Comparison of ENCODE assay signal across 9 mouse cellular contexts in genomic region chr13:113870403-113870802, GRCm38 (mm10).
DNase-seq lines count a peak whose midpoint lies in the region; ATAC-seq and TF ChIP-seq lines count a peak whose summit lies in the region.
"Had no signal": no experiment of that assay in that cellular context is flagged by ENCODE, and none has a peak within 500 bp of the region (broad histone marks: within the 10 kb centered on the region; RNA-seq: fewer than 3 reads in every experiment).

No protein-coding gene starts in this region.

- WGBS in lung, embryonic 15.5 days = 72% methylated on average over 15 of the region's 15 CpGs
- WGBS in thymus, adult 2 months = 9% methylated on average over 15 of the region's 15 CpGs
- 84% methylated on average over 15 of the region's 15 CpGs for WGBS in stomach, postnatal 0 days

- no peaks in the 10 kb centered on the region for H3K36me3 ChIP-seq in lung, embryonic 15.5 days
- no peaks in the 10 kb centered on the region for H3K36me3 ChIP-seq in thymus, adult 2 months (ENCODE audit: control insufficient read depth, insufficient read depth, low read length)
- H3K36me3 ChIP-seq in stomach, postnatal 0 days (ENCODE audit: control insufficient read depth, insufficient read depth, low read length) = no peaks in the 10 kb centered on the region

- ATAC-seq in lung, embryonic 15.5 days (ENCODE audit: borderline replicate concordance, extremely low read depth, low FRiP score, low TSS enrichment) = no peak
- ATAC-seq in stomach, postnatal 0 days (ENCODE audit: low FRiP score, low TSS enrichment) = no peak

- TF ChIP-seq CTCF in thymus, adult 2 months (IDR thresholded peaks at IDR 0.05; ENCODE audit: borderline replicate concordance, control insufficient read depth, extremely low read depth, insufficient read depth, low read length, poor library complexity) = no peak
- no peak for TF ChIP-seq CTCF in stomach, postnatal 0 days (IDR thresholded peaks at IDR 0.05; ENCODE audit: low read depth)

- DNase-seq in kidney, postnatal 14 days = peak; percentile 41
- DNase-seq in kidney, adult 8-10 months = no peak
- DNase-seq in thymus, adult 2 months = peak; percentile 57
- DNase-seq in right cerebral cortex, adult 18-20 months = no peak
- no peak for DNase-seq in left cerebral cortex, postnatal 36 days (ENCODE audit: low spot score in 2 of 2)
- DNase-seq in stomach, postnatal 0 days (ENCODE audit: low spot score) = no peak
- DNase-seq: retina, postnatal 1 day had no signal

- intact Hi-C loops in left cerebral cortex, postnatal 36 days (cut with DNase I) = loop anchor here (10.0 kb wide), 2 partner anchors 654 to 1094 kb away; no protein-coding TSS in a partner anchor

- no peaks in the 10 kb centered on the region for H3K27me3 ChIP-seq in lung, embryonic 15.5 days
- H3K27me3 ChIP-seq in thymus, adult 2 months (ENCODE audit: control insufficient read depth, insufficient read depth, low read length) = no peaks in the 10 kb centered on the region
- H3K27me3 ChIP-seq in stomach, postnatal 0 days (ENCODE audit: control insufficient read depth, insufficient read depth, low read length) = no peaks in the 10 kb centered on the region

- no peaks in the 10 kb centered on the region for H3K9me3 ChIP-seq in lung, embryonic 15.5 days
- H3K9me3 ChIP-seq in stomach, postnatal 0 days (ENCODE audit: control insufficient read depth, low read length) = no peaks in the 10 kb centered on the region

- H3K9ac ChIP-seq in lung, embryonic 15.5 days = no peak overlapping the region
- no peak overlapping the region for H3K9ac ChIP-seq in stomach, postnatal 0 days (ENCODE audit: low read length)

- peak overlapping the region; percentile 16; the same call in 1 of the 2 replicates for H3K4me2 ChIP-seq in lung, embryonic 15.5 days
- H3K4me2 ChIP-seq in stomach, postnatal 0 days (replicated peaks; ENCODE audit: low read depth) = no peak overlapping the region

- no peak for TF ChIP-seq POLR2A in thymus, adult 2 months (IDR thresholded peaks at IDR 0.05; ENCODE audit: control insufficient read depth, extremely low read depth, insufficient read depth, low read length, poor library complexity)

- TF ChIP-seq EP300 in stomach, postnatal 0 days (optimal IDR thresholded peaks at IDR 0.05) = no peak

- H3K4me3 ChIP-seq in brown adipose tissue, adult 24 weeks (ENCODE audit: insufficient read depth, low read depth, low read length) = peak overlapping the region; percentile 31
- H3K4me3 ChIP-seq in lung, embryonic 15.5 days = no peak overlapping the region
- peak overlapping the region; percentile 13; the same call in 1 of the 2 replicates for H3K4me3 ChIP-seq in thymus, adult 2 months (ENCODE audit: control insufficient read depth, insufficient read depth, low read length)
- H3K4me3 ChIP-seq in stomach, postnatal 0 days (ENCODE audit: low read depth, low read length) = no peak overlapping the region

- H3K4me1 ChIP-seq in brown adipose tissue, adult 24 weeks (ENCODE audit: control insufficient read depth, insufficient read depth, insufficient read length, low read length) = peaks cover 18% of the 10 kb centered on the region
- peaks cover 13% of the 10 kb centered on the region; the same call in 1 of the 2 replicates for H3K4me1 ChIP-seq in lung, embryonic 15.5 days
- peaks cover 10% of the 10 kb centered on the region for H3K4me1 ChIP-seq in thymus, adult 2 months (replicated peaks; ENCODE audit: control insufficient read depth, insufficient read depth, low read length)
- no peaks in the 10 kb centered on the region for H3K4me1 ChIP-seq in stomach, postnatal 0 days (replicated peaks; ENCODE audit: control insufficient read depth, insufficient read depth)

- H3K27ac ChIP-seq in brown adipose tissue, adult 24 weeks (replicated peaks; ENCODE audit: low read depth, low read length) = no peak overlapping the region; the same call in 1 of the 2 replicates
- no peak overlapping the region for H3K27ac ChIP-seq in lung, embryonic 15.5 days
- peak overlapping the region; percentile 74 for H3K27ac ChIP-seq in thymus, adult 2 months (ENCODE audit: control insufficient read depth, insufficient read depth, low read length)
- no peak overlapping the region for H3K27ac ChIP-seq in stomach, postnatal 0 days (replicated peaks)

Comparison
In these comparisons a context has a peak if more than half of its experiments do, and no peak if none do; other contexts are left out.
1. DNase-seq: peak in kidney, postnatal 14 days (single experiment) and thymus, adult 2 months (single experiment); none in kidney, adult 8-10 months (0 of 2), right cerebral cortex, adult 18-20 months (single experiment), left cerebral cortex, postnatal 36 days (0 of 2) and stomach, postnatal 0 days (single experiment).
2. H3K4me3 ChIP-seq: peak in brown adipose tissue, adult 24 weeks (single experiment) and thymus, adult 2 months (single experiment); none in lung, embryonic 15.5 days (single experiment) and stomach, postnatal 0 days (single experiment).